Mouse (Mus musculus): ENCODE results near the gene Tead2.

Tead2 gene

DNA sequence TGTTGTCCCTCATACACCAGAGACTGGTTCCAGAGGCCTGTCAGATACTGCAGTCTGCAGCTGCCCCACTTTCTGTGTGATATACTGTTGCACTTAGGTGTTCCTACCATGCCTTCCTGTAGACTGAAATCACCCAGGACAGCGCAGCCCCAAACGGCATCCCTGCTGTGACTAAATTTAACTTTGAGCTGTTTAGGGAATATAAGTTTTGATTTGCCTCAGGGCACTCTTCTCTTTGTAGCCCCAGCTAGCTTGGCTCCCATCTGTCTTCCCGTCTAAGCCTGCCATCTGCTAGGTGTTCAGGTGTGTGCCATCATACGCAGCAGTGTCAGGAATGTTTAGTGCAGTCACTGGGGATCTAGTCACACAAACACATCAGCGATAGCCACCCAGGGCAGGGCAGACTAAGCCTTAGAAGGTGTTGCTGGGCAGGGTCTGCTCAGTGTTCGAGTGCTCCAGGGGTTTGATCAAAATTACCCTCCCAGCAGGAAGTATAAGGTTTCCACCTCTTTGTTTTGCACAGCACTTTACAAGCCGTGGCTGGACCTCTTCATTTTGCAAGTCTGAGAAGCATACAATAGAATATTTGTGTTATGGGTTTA lies 47.6 kb downstream of the Tead2 start:
- no peak for DNase-seq

GRCm38 (mm10) chr7:45264348-45264747 lies 48.8 kb downstream of the Tead2 start:
- no peak for DNase-seq

DNA sequence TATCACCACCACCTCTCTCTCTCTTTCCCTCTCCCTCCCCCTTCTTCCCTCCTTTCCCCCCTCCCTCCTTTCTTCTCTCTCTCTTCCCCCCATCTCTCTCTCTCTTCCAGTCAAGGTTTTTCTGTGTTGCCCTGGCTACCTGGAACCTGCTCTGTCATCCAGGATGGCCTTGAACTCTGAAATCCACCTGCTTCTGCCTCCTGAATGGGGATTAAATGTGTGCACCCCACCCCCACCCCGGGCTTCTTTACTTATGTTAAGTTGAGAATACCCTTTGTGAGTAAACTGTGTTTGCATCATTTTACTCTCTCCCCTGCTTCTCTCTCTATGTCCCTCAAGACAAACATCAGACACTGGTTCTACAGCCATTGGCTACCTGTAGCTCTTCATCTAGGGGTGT lies 50.0 kb downstream of the Tead2 start:
- DNase-seq: no peak

DNA sequence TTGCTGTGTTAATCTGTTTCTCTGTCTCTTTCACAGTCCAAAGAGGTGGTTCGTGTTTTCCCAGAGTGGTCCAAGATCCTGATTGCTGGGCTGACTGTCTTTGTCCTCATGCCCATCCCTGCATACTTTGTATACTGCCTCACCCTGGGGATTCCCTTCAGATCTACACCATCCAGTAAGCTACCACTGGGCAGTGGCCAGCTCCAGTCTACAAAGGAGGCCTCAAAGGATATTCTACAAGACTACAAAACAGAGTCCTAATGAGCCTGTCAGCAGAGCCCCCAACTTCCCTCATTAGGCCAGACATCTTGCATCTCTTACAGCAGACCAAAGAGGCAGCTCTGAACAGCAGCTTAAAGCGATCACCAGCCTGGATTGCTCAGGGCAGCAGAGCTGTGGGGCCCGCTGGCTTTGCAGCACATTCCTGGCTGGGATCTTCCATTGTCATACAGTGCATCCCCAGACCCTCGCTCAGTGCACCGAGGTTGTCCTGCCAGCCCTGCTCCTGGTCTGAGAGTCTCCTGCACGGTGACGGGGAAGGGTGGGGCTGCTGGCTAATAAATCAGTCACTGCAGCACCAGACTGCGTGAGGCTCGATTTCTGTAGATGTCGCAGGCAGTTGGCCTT lies 57.3 kb downstream of the Tead2 start:
- DNase-seq: no peak

DNA sequence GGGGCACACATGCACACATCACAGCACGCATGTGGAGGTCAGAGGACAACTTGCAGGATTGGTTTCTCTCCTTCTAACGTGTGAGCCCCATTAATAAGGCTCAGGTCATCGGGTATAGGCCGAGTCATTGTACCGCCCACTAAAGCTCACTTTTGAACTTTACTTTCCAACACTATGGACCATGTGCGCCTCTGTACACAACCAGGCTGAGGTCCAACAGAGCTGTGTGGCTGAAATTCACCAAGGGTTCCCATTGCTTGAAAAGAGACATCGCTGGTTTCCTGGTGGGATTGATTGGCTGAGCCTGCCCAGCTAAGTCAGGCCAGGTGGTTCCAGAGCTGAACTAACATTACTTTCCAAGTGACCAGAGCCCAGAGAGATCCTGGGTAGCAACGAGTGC lies 58.1 kb downstream of the Tead2 start:
- no peak for DNase-seq

GRCm38 (mm10) chr7:45277136-45277760 lies 61.7 kb downstream of the Tead2 start, which contains the start of gene Slc6a21:
Gene Slc6a21, plus strand, starts transcription at chr7:45277513.
- DNase-seq: peak; percentile 72

Data from right cerebral cortex, postnatal 25 days (tissue).